Mouse (Mus musculus) brain, embryonic 14.5 days (tissue): ENCODE data around the gene Grk3.

Source experiments
- CTCF ChIP-seq: fragments of 200-500 bp; IDR thresholded peaks from 2 replicates; pipeline ENCODE4 v1.5.1; 2012; ENCODE audit warnings: inconsistent platforms, mild to moderate bottlenecking, moderate library complexity, borderline replicate concordance; ENCODE audit not compliant: insufficient read depth, insufficient read length; ENCODE audit errors: extremely low read depth
- POLR2A ChIP-seq: fragments of 200-500 bp; IDR thresholded peaks from 2 replicates; pipeline ENCODE4 v1.6.1; 2012; ENCODE audit warnings: mild to moderate bottlenecking, inconsistent platforms, borderline replicate concordance; ENCODE audit not compliant: poor library complexity, insufficient read depth, insufficient read length, severe bottlenecking; ENCODE audit errors: extremely low read depth

DNA sequence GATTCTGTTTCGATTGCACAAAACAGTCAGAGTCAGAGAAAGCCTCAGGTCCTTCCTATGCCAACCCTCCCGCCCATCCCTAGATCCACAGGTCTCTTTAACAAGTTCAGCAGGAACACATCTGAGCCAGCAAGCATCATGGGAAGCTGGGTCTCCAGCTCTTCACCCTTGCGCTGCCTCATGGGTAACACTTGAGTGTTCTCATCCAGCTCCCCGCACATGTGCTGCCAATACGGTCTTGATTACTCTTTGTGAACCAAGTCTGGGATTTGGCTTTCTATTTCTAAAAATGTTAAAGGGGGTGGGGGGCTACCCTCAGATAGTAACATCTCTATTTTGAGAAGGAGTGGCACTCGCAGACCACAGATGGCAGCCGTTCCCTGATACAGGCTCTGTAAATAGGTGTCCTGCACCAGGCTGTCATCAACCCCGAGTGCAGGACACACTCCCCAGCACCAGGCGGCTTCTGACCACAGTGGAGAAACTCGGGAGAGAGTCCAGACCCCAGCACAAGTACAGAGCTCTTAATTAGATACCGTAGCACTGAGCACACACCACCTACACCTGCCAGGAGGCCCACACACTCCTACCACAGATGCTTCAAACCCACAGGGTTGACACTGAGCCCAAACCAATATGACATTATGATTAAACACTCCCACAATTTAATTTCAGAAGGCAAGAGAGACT is 82.6 kb downstream of the Grk3 start:
- TF ChIP-seq POLR2A (no peak), CTCF (no peak)
